Mouse (Mus musculus) frontal cortex, postnatal 14 days (tissue): ENCODE measurements around the gene Slc35e3.
"Not testable (repeated sequence)": the region's sequence is repeated elsewhere in the genome, so short reads cannot be mapped to it uniquely, and the experiment has no call there.

ENCODE experiments used
- DNase-seq, 2 experiments: peaks; one replicate each; pipeline ENCODE4 v3.0.0; 2022; ENCODE audit warnings: low spot score in 2 of 2

Gene Slc35e3

DNA sequence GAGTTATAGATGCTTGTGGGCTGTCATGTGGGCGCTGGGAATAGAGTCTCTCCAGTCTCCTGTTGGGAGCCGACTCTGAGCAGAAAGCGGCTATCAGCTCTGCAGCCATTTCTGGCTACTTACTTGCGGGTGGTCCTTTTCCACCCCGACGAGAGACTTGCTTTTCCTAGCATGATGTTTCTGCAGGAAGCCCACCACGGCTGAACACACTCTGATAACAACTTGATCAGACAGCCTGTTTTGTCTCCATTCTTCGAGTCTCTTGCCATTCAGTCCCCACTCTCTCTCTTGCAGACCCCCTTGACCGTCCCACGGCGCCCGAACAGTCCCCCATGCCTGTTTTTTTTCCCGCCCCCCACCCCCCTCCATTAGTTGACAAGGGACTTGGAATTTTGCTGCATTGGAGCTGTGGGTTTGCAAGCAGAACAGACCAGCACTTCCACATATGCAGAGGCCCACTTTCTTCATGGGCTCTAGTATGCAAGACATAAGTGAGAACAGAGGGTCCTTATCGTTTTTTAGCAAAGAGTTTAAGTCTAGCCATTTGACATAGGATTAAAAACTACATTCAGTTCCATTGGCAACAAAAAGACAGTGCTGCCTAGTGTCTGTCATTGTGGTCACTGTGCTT is 13.1 kb downstream of the Slc35e3 start:
- no peak for DNase-seq

DNA sequence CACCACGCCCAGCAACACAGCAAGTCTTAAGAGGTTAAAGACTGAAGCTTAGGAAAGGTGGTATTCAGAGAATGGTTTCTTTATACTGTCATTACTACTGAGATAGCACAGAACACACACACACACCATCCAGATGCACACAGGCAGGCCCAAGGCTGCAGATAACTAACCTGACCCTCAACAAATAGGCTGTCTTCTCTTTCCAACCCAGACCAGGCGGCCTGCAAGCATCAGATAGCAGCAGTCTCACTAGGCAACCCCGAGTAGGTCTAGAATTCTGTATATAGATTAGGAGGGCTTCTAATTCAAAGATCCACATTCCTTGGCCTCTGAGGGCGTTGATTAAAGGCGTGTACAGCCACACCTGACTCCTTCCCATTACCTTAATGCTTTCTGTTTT is 14.0 kb downstream of the Slc35e3 start:
- DNase-seq: no peak

DNA sequence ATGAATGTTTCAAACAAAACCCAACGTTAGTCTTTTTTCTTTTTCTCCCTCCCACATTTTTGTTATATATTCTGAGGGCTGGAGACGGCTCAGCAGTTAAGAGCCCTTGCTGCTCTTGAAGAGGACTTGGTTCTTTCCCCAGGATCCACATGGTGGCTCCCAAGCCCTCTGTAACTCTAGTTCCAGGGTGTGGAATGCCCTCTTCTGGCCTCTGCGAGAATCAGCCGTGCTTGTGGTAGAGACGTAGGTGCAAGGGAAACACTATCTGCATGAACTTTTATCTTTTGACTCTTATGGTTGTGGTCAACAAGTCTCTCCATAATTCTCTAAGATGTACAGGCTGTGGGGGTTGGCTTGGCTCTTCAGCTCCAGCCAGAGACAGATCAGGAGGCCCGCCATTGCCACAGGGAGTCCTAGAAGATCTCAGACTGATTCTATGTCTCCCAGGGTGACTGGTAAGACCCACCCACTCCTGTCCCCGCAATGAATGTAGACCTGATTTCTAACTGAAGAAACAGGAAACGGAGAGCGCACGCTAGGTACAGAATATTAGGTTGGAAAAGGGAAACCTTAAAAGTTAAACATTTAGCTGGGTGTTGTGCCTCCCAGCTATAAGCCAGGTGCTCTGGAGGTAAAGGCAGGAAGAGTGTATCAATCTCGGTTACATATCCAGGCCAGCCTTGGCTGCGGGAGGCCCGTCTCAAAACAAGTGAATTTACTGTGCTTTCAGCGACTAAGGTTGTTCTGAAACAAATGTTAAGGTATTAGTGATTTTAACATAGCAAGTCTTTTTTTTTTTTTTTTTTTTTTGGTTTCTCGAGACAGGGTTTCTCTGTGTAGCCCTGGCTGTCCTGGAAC is 14.7 kb downstream of the Slc35e3 start:
- DNase-seq: peak; percentile 36 to 45

DNA sequence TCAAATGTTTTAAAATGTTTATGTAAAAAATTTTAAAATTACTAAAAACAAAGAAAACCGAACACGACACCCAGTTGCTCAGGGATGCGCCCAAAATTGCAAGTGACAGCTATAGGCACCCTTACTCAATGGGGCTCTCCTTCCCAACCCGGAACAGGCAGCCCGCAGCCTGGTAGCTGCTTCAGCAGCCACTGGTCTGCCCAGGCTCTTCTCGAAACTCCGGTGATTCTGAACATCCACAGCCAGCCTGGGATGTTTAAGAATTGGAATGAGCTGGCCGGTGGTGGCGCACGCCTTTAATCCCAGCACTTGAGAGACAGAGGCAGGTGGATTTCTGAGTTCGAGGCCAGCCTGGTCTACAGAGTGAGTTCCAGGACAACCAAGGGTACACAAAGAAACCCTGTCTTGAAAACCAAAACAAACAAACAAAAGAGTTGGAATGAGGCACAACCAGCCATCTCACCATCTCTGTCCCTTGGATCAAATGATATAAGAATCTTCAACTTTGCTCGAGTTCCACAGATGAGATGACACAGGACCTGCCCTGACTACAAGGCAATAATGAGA is 15.4 kb downstream of the Slc35e3 start:
- DNase-seq: no peak

DNA sequence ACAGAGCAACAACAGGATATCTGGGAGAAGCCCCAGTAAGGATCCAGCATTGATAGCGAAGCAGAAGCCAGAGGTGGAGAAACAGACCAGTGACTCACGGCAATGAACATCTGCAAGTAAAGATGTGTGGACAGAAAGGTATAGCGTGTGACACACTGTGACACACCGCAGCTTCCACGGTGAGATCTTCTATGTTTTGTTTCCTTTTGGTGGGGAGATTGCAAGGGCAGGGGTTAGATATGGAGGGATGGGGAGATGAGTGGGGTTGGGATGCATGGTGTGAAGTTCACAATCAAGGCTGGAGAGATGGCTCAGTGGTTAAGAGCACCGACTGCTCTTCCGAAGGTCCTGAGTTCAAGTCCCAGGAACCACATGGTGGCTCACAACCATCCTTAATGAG is 16.0 kb downstream of the Slc35e3 start:
- no peak for DNase-seq

DNA sequence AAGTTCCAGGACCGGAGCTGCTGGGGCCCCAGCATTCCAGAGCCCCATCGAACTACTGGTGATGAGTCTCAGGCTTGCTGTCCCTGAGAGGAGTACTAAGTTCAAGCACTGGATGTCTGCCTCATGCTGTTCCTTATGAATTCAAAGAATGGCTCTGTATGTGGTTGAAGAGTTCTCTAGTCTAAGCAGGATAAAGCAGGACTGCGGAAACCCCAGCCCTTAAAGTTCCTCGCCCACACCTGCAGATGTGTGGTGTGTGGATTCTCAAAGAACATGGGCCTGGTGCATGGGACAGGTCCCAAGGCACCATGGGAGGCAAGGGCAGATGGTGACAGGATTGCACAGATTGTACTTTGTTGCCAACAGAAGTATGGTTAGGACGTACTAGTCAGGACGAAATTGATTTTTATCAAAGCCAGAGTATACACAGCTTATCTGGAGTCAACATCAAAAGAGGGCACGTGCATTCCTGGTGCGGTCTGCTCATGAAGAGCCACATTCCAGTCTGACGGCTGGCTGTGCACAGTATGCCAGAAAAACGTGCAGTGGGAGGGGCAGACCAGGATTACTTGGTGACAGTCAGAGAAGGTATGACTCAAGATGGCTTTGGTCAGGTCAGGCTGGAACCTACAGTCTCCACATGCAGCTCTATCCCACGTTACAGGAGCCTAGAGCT is 16.9 kb downstream of the Slc35e3 start:
- no peak for DNase-seq

DNA sequence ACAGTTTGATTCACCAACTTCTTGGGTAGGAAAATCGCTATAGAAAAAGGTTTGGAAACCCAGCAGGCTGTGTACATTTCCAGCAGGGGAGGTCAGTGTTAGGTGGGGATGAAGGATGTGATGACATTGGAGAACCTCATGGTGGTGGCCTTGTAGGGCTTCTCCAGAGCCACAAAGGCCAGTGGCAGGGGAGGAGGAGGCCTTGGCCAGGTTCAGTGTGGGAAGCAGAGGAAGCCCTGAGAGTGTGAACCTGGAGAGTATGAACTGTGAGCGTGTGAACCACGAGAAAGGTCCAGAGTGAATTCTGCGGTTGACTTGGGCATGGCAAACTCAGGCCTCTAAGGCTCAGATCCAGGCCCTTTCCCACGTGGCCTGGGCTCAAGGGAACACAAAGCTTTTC is 17.6 kb downstream of the Slc35e3 start:
- DNase-seq: no peak

DNA sequence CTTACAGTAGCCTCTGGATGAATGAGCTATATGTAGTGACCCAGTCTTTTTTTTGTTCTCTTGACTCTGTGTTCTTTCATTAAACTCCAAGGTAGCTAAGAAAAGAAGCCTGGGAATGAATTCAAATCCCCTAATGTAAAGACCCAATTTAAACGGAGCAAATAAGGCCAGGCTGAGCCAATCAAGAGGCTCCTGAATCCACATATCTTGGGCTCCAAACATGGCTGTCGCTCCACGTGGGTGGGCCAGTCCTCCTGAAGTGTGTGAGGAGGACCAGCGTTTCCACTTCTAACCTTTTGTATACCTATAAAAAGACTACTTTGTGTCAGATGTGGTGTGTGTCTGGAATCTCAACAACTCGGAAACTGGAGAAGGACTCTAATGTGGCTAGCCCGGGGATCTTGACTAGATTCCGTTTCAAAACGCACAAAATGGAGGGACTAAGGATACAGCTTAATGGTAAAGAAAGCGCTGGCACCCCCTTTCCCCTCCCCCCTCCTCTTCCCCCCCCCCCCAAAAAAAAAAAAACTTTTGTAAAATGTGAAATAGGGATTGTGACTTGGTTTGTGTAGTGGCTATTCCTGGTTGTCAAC is 18.6 kb downstream of the Slc35e3 start:
- no peak for DNase-seq

DNA sequence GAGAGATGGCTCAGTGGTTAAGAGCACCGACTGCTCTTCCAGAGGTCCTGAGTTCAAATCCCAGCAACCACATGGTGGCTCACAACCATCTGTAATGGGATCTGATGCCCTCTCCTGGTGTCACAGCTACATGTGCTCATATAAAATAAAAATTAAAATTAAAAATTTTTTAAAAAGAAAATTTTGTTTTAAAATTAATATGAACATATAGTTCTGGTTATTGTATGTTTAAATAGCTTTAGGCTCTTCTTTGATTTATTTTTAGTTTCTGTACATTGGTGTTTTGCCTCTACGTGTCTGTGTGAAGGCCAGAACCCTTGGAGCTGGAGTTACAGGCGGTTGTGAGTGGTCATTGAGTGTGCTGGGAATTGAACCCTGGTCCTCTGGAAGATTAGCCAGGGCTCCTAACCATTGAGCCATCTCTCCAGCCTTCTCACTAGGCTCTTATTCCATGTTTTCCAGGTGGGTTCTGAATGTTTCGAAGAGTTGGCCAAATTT is 19.2 kb downstream of the Slc35e3 start:
- no peak for DNase-seq

DNA sequence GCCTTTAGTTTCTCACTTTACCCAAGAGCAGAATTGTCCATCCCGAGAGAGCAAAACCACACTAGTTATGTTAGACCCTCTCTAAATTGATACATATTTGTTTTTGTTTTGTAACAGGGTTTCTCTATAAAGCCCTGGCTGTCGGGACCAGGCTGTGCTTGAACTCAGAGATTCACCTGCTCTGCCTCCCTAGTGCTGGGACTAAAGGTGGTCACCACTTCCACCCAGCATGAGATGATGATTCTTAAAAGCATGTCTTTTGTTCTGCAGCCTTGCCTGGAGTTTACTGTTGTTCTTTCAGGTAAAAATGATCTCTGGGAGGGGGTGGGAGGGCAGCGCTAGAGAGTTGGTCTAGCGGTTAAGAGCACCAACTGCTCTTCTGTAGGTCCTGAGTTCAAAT is 19.8 kb downstream of the Slc35e3 start:
- DNase-seq: no peak

DNA sequence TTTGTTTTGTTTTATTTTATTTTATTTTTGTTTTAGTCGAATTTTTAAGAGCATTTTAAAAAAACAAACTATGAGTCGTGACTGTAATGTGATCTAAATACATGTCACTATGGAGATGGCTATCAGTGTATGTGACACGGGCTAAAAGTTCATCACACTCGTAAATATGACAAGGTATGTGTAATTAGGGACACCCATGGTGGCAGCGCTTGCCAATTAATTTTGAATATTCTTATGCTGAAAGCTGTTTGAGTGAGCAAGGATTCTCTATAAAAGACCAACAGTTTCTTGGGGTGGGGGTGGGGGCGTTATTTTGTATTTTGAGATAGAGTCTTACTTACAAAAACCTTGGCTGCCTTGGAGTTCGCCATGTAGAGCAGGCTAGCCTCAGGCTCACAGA is 20.5 kb downstream of the Slc35e3 start:
- DNase-seq: no peak

DNA sequence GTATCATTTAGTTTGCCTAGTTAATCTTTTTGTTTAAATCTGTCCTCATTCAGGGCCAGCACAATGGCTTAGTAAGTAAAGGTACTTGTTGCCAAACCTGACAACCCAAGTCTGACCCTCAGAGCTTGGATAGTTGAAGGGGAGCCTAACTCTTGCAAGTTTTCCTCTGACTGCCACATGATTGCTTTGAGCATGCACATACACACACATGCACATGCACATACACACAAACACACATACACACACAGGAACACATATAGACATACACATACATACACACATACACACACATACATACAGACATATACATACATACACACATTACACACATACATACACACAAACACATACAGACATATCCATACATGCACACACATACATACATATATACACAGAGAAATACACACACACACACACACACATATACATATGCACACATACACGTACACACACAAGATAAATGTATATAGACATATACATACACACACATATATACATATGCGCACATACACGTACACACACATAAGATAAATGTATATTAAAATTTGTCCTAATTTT is 21.3 kb downstream of the Slc35e3 start:
- DNase-seq: no peak

DNA sequence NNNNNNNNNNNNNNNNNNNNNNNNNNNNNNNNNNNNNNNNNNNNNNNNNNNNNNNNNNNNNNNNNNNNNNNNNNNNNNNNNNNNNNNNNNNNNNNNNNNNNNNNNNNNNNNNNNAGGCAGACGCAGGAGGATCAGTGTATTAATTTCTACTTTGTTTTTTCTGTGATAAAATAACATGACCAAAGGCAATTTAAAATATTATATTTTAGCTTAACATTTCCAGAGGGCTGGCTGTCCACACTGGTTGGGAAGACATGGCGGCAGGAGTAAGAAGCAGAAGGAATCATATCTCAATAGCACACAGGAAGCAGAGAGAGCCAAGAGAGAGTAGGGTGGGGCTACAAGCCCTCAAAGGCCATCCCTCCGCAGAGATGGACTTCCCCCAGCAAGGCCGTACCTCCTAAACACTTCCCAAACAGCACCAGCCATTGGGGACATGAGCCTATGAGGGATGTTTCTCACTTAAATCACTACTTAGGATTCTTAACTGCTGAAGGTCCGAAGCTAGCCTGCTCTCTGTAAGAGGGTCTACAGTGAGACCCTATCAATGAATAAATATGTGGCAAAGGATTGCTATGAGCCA is 21.9 kb downstream of the Slc35e3 start:
- no peak for DNase-seq

DNA sequence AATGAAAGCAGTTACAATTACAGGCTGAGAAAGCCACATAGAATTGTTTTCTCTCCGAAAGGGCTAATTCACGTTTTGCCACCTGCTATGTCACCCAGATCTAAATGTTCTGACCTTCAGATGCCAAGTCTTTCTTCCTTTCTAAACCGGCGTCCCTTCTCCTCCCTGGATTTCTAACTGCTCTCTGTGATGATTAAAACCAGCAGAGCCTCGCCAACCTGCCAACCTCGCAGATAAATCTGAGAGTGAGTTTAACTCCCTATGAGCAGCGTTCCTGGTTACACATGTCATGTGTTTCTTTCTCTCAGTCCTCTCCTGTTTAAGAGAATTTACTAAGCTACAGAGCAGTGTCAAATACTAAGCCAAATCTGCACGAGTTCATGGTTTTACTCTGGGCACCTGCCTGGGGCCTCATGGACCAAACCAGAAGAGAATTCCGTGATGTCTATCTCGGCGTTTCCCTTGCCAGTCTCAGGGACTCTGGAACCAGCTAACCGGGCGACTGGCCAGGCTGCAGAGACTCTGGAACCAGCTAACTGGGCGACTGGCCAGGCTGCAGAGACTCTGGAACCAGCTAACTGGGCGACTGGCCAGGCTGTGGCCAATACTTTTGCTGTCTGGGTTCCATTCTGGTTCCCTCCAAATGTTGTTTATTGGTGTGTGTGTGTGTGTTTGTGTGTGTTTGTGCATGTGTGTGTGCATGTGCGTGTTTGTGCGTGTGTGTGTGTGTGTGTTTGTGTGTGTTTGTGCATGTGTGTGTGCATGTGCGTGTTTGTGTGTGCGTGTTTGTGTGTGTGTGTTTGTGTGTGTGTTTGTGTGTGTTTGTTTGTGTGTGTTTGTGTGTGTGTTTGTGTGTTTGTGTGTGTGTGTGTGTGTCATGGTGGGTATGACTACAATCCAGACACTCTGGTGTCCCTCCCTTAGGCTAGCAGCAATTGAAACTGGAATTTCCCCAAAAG is 27.7 kb downstream of the Slc35e3 start:
- no peak for DNase-seq

DNA sequence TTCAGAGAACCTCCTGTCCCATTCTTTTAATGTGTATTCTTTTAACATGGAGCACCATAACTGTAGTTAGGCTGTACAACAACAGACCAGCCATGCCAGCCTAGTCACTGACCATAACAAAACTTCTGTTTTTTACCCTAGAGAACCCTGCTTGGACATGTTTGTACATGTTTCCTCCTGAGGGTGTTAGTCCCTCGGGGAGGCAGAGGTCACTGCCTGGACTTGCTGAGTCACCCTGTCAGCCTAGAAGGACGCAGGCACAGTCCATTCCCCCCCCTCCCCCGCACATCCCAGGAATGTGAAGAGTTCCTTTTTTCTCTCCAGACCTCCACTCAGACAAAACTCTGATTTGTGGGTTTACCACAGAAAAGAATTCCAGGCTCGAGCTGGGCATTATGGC is 28.6 kb downstream of the Slc35e3 start:
- no peak for DNase-seq

DNA sequence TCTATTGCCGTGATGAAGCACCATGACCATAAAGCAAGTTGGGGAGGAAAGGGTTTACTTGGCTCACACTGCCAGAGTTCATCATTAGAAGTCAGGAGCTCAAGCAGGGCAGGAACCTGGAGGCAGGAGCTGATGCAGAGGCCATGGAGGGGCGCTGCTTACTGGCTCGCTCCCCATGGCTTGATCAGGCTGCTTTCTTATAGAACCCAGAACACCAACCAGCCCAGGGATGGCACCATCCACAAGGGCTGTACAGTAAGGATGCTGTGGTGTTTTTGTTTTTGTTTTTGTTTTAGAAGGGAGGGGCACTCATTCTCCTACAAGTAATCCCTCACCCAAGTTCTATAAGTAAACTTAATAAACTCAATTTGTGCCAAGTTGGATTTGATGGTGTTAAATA is 29.5 kb downstream of the Slc35e3 start:
- DNase-seq: no peak

DNA sequence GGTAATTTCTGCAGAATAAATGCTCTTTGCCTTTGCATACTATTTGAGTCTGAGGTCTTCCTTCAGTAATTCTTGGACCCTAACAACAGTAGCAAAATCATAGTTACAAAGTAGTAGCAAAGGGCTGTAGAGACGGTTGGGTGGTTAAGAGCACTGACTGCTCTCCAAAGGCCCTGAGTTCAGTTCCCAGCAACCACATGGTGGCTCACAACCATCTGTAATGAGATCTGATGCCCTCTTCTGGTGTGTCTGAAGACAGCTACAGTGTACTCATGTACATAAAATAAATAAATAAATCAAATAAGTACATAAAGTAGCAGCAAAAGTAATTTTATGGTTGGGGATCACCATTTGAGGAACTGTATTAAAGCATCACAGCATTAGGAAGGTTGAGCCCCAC is 30.5 kb downstream of the Slc35e3 start:
- not testable (repeated sequence) for DNase-seq

DNA sequence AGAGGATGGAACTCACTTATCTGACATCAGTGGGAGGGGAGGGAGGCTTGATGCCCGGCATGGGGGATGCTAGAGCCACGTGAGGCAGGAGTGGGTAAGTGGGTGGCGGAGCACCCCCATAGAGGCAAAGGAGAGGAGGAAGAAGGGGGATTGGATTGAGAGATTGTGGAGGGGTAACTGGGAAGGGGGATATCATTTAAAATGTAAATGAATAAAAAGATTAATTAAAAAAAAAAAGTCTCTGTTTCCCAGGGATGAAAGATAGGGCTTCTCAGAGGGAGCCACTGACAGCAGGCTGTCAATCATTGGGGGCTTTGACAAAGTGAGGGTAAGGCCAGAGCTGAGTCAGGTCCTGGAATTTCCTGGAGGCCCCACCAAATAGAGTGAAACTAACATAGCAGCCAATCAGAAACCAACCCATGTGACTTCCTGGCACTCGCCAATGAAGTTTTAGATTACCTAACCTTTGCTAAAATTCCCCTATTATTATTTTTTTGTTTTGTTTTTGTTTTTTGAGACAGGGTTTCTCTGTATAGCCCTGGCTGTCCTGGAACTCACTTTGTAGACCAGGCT is 31.2 kb downstream of the Slc35e3 start:
- DNase-seq: no peak

DNA sequence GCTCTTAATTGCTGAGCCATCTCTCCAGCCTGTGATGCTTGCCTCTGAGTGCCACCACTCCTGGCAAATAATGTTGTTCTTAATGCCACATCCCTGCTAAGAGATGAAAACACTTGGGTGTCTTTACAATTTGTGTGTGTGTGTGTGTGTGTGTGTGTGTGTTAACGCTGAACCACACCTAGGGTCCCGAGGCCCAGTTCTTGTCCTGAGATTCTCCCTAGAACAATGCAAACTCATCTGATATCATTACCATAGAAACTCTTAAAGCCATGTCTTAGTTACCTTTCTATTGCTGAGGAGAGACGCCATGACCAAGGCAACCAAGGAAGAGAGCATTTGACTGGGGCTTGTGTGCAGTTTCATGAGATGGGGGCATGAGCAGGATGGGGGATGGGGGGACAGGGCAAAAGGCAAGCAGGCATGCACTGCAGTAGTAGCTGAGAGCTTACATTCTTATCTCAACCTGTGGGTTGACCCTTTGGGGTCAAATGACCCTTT is 32.1 kb downstream of the Slc35e3 start:
- DNase-seq: no peak

DNA sequence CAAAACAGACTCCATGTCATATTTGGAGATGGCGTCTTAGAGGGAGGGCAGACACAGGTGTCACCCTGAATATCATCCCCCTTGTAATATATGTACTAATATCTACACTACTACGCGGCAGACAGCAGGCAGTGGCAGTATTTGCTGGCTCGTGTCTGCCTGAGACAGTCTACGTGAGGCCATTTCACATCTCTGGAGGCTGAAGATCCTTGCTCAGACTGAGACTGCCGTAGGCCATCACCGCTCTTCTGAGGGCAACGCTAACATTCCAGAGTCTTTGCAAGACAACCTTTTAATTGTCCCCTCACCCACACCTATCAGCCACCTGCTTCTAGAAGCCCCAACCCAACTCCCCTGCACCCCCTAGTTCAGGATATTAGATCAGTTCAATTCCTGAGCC is 32.7 kb downstream of the Slc35e3 start:
- no peak for DNase-seq
